Mouse (Mus musculus): ENCODE measurements at regions not wholly inside any gene's neighbourhood (a gene's known extent, or its start where the extent isn't known, plus 50 kb on each side); places are given as distances from the start of the nearest gene placed in this dataset.

DNA sequence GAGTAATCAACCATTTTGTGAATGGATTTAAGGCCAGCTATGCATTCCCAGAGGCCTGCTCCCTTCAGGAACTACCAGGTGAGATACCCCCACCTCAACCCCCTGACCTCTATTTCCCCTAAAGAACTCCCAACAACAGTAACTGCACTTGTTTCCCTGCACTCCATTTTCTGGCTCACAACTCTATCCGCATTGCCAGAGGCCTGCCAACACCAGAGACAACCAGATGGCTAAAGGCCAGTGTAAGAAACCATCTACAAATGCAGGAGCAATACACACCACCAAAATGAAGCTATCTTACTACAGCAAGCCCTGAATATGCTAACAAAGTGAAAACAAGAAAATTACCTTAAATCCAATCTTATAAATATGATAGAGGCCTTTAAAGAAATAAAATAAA, 77.7 kb upstream of the Slc13a1 start:
- Histone ChIP-seq H3K36me3 (replicated peaks) (no peaks in the 10 kb centered on the region), H3K27me3 (ENCODE audit: insufficient read depth, low read length) (no peaks in the 10 kb centered on the region), H3K4me3 (ENCODE audit: low read depth, low read length) (no peak overlapping the region), H3K4me1 (ENCODE audit: insufficient read depth, low read depth, low read length) (no peaks in the 10 kb centered on the region), H3K9me3 (replicated peaks) (no peaks in the 10 kb centered on the region)
- DNase-seq (ENCODE audit: low spot score) (no peak), ATAC-seq (ENCODE audit: extremely low read depth, insufficient number of reproducible peaks, low FRiP score, poor library complexity, severe bottlenecking) (no peak)
- TF ChIP-seq GATA1 (IDR thresholded peaks at IDR 0.05; ENCODE audit: borderline replicate concordance, low read length) = no peak
- TF ChIP-seq CTCF (IDR thresholded peaks at IDR 0.05; ENCODE audit: low read depth, low read length) = no peak
- no peak for TF ChIP-seq TAL1 (conservative IDR thresholded peaks at IDR 0.05; ENCODE audit: low read depth, low read length)
- no peak for TF ChIP-seq GATA2 (IDR thresholded peaks at IDR 0.05; ENCODE audit: borderline replicate concordance, low read depth, low read length)
- no peak for TF ChIP-seq POLR2AphosphoS5 (IDR thresholded peaks at IDR 0.05; ENCODE audit: insufficient replicate concordance, low read depth, low read length)

- Histone ChIP-seq H3K4me3 (ENCODE audit: low read depth, low read length) (no peak overlapping the region), H3K9me3 (replicated peaks) (no peaks in the 10 kb centered on the region), H3K4me1 (ENCODE audit: insufficient read depth, low read depth, low read length) (no peaks in the 10 kb centered on the region), H3K27me3 (ENCODE audit: insufficient read depth, low read length) (no peaks in the 10 kb centered on the region), H3K36me3 (replicated peaks) (no peaks in the 10 kb centered on the region)
- no peak for TF ChIP-seq GATA2 (IDR thresholded peaks at IDR 0.05; ENCODE audit: borderline replicate concordance, low read depth, low read length)
- TF ChIP-seq POLR2AphosphoS5 (IDR thresholded peaks at IDR 0.05; ENCODE audit: insufficient replicate concordance, low read depth, low read length) = no peak
- no peak for TF ChIP-seq GATA1 (IDR thresholded peaks at IDR 0.05; ENCODE audit: borderline replicate concordance, low read length)
- TF ChIP-seq CTCF (IDR thresholded peaks at IDR 0.05; ENCODE audit: low read depth, low read length) = no peak
- no peak for TF ChIP-seq TAL1 (conservative IDR thresholded peaks at IDR 0.05; ENCODE audit: low read depth, low read length)
- ATAC-seq (ENCODE audit: extremely low read depth, insufficient number of reproducible peaks, low FRiP score, poor library complexity, severe bottlenecking) (no peak), DNase-seq (ENCODE audit: low spot score) (no peak)
These were observed 70.6 kb upstream of the Slc13a1 start for GRCm38 (mm10) chr6:24238541-24238940.

DNA sequence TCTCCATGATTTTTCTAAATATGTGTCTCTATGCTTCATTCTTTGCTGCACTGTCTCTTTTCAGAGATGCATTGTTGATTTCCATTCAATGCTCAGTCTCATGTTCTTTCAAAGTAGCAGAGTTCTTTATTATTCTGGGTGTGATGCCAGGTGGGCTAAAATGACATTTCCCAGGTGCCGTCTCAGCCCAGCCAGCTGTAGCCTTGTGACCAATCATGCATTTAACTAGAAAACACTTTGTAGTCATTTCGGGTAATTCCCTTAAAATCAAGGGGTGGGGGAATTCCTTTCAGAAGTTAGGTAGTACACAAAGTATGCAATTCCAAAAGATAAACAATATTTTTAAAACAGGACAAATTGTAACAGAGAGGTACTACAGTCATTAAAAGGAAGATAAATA, 70.2 kb upstream of the Slc13a1 start:
- DNase-seq (ENCODE audit: low spot score) (no peak), ATAC-seq (ENCODE audit: extremely low read depth, insufficient number of reproducible peaks, low FRiP score, poor library complexity, severe bottlenecking) (no peak)
- H3K36me3 ChIP-seq (replicated peaks) = no peaks in the 10 kb centered on the region
- H3K9me3 ChIP-seq (replicated peaks) = no peaks in the 10 kb centered on the region
- TF ChIP-seq POLR2AphosphoS5 (IDR thresholded peaks at IDR 0.05; ENCODE audit: insufficient replicate concordance, low read depth, low read length) (no peak), GATA1 (IDR thresholded peaks at IDR 0.05; ENCODE audit: borderline replicate concordance, low read length) (no peak)
- no peaks in the 10 kb centered on the region for H3K4me1 ChIP-seq (ENCODE audit: insufficient read depth, low read depth, low read length)
- H3K4me3 ChIP-seq (ENCODE audit: low read depth, low read length) = no peak overlapping the region
- H3K27me3 ChIP-seq (ENCODE audit: insufficient read depth, low read length) = no peaks in the 10 kb centered on the region

DNA sequence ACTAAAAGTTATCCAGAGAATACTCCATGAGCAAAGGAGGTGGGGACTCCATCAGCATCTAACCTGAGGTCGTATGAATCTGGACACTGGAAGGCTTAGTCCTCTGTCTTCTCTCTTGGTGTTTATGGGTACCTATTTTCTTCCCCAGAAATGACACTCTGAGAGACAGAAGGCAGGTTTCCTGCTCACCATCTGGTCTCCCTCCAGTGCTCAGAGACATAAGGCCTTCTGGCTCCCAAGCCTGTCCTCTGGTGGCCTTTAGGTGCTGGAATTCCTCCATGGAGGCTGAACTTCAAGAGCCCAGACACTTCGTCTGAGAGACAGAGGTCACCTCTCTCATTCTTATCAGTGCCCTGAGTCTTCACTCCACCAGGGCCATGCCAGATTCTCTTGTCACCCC, 65.7 kb upstream of the Slc13a1 start:
- no peak for DNase-seq (ENCODE audit: low spot score)
- no peaks in the 10 kb centered on the region for H3K27me3 ChIP-seq (ENCODE audit: insufficient read depth, low read length)
- H3K4me3 ChIP-seq (ENCODE audit: low read depth, low read length) = no peak overlapping the region
- no peak for ATAC-seq (ENCODE audit: extremely low read depth, insufficient number of reproducible peaks, low FRiP score, poor library complexity, severe bottlenecking)
- no peaks in the 10 kb centered on the region for H3K4me1 ChIP-seq (ENCODE audit: insufficient read depth, low read depth, low read length)
- H3K9me3 ChIP-seq (replicated peaks) = no peaks in the 10 kb centered on the region
- no peaks in the 10 kb centered on the region for H3K36me3 ChIP-seq (replicated peaks)
- no peak for TF ChIP-seq POLR2AphosphoS5 (IDR thresholded peaks at IDR 0.05; ENCODE audit: insufficient replicate concordance, low read depth, low read length)
- TF ChIP-seq GATA2 (IDR thresholded peaks at IDR 0.05; ENCODE audit: borderline replicate concordance, low read depth, low read length) = no peak
- no peak for TF ChIP-seq CTCF (IDR thresholded peaks at IDR 0.05; ENCODE audit: low read depth, low read length)
- TF ChIP-seq GATA1 (IDR thresholded peaks at IDR 0.05; ENCODE audit: borderline replicate concordance, low read length) = no peak
- no peak for TF ChIP-seq TAL1 (conservative IDR thresholded peaks at IDR 0.05; ENCODE audit: low read depth, low read length)

- no peaks in the 10 kb centered on the region for H3K4me1 ChIP-seq (ENCODE audit: insufficient read depth, low read depth, low read length)
- no peak for DNase-seq (ENCODE audit: low spot score)
- ATAC-seq (ENCODE audit: extremely low read depth, insufficient number of reproducible peaks, low FRiP score, poor library complexity, severe bottlenecking) = no peak
- H3K27me3 ChIP-seq (ENCODE audit: insufficient read depth, low read length) = no peaks in the 10 kb centered on the region
- TF ChIP-seq CTCF (IDR thresholded peaks at IDR 0.05; ENCODE audit: low read depth, low read length) (no peak), TAL1 (conservative IDR thresholded peaks at IDR 0.05; ENCODE audit: low read depth, low read length) (no peak), GATA1 (IDR thresholded peaks at IDR 0.05; ENCODE audit: borderline replicate concordance, low read length) (no peak), POLR2AphosphoS5 (IDR thresholded peaks at IDR 0.05; ENCODE audit: insufficient replicate concordance, low read depth, low read length) (no peak), GATA2 (IDR thresholded peaks at IDR 0.05; ENCODE audit: borderline replicate concordance, low read depth, low read length) (no peak)
- no peak overlapping the region for H3K4me3 ChIP-seq (ENCODE audit: low read depth, low read length)
- H3K36me3 ChIP-seq (replicated peaks) = no peaks in the 10 kb centered on the region
- no peaks in the 10 kb centered on the region for H3K9me3 ChIP-seq (replicated peaks)
These were observed 52.7 kb upstream of the Slc13a1 start for GRCm38 (mm10) chr6:24220589-24220988.

DNA sequence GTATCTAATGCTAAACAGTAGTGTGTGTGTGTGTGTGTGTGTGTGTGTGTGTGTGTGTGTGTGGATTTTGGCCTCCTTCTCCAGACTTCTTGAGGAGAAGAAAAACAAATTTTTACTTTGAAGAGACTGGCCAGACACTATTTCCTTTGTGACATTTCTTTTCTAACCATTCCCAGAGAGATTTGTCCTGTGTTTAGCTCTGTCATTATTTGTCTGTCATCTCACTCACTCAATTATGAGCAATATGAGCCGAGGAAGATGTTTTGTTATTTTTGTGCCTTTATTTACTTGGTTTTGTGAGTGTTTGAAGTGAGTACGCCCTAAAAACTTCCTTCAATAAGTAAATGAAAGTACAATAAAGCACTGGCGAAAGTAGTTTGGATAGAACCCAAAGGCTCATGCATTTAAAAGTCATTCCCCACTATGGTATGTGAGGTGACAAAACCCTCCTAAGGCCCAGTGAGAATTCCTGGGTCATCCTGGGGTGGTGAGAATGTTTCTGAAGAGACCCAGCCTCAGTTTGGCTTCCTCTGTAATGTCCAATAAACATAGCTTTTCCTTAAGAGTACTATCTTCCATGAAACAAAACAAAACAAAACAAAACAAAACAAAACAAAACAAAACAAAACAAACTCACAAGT, 52.1 kb upstream of the Slc13a1 start:
- H3K9me3 ChIP-seq (replicated peaks) = no peaks in the 10 kb centered on the region
- no peaks in the 10 kb centered on the region for H3K36me3 ChIP-seq (replicated peaks)
- DNase-seq (ENCODE audit: low spot score) (no peak), ATAC-seq (ENCODE audit: extremely low read depth, insufficient number of reproducible peaks, low FRiP score, poor library complexity, severe bottlenecking) (no peak)
- no peaks in the 10 kb centered on the region for H3K27me3 ChIP-seq (ENCODE audit: insufficient read depth, low read length)
- H3K4me1 ChIP-seq (ENCODE audit: insufficient read depth, low read depth, low read length) = no peaks in the 10 kb centered on the region
- TF ChIP-seq GATA1 (IDR thresholded peaks at IDR 0.05; ENCODE audit: borderline replicate concordance, low read length) (no peak), GATA2 (IDR thresholded peaks at IDR 0.05; ENCODE audit: borderline replicate concordance, low read depth, low read length) (no peak), CTCF (IDR thresholded peaks at IDR 0.05; ENCODE audit: low read depth, low read length) (no peak), TAL1 (conservative IDR thresholded peaks at IDR 0.05; ENCODE audit: low read depth, low read length) (no peak), POLR2AphosphoS5 (IDR thresholded peaks at IDR 0.05; ENCODE audit: insufficient replicate concordance, low read depth, low read length) (no peak)
- no peak overlapping the region for H3K4me3 ChIP-seq (ENCODE audit: low read depth, low read length)
